Mouse (Mus musculus) testis, adult 2 months (tissue): ENCODE data around the gene Dlgap1. TPM values are rescaled to one million over a fixed set of nuclear protein-coding genes. Genes with fewer than 3 reads are reported as not detected.
A peak's percentile ranks its signal among the peaks of the same experiment; 100 is the strongest.

Experiments
- H3K27ac ChIP-seq: fragments of 200-500 bp; 2 replicates; pipeline ENCODE4 v1.5.1; 2012; ENCODE audit warnings: low read depth, low read length; ENCODE audit not compliant: control insufficient read depth, insufficient read depth
- H3K27me3 ChIP-seq: fragments of 200-500 bp; 2 replicates; pipeline ENCODE4 v1.6.1; 2012; ENCODE audit warnings: mild to moderate bottlenecking, low read length, moderate library complexity; ENCODE audit not compliant: control insufficient read depth, insufficient read depth
- H3K36me3 ChIP-seq: fragments of 200-500 bp; 2 replicates; pipeline ENCODE4 v1.6.1; 2012; ENCODE audit warnings: mild to moderate bottlenecking, low read length; ENCODE audit not compliant: control insufficient read depth, insufficient read depth
- H3K4me1 ChIP-seq: fragments of 200-500 bp; 2 replicates; pipeline ENCODE4 v1.6.1; 2012; ENCODE audit warnings: low read length; ENCODE audit not compliant: control insufficient read depth, insufficient read depth
- H3K4me3 ChIP-seq: fragments of 200-500 bp; 2 replicates; pipeline ENCODE4 v1.5.1; 2012; ENCODE audit warnings: low read depth, mild to moderate bottlenecking, low read length, moderate library complexity, mixed read lengths; ENCODE audit not compliant: control insufficient read depth
- CTCF ChIP-seq: fragments of 200-500 bp; IDR thresholded peaks from 2 replicates; pipeline ENCODE4 v1.5.1; 2012; ENCODE audit warnings: low read depth, mild to moderate bottlenecking, inconsistent platforms, low read length, moderate library complexity; ENCODE audit not compliant: control insufficient read depth, insufficient read depth, insufficient replicate concordance
- POLR2A ChIP-seq: fragments of 200-500 bp; IDR thresholded peaks from 2 replicates; pipeline ENCODE4 v1.6.1; 2012; ENCODE audit warnings: low read depth, mild to moderate bottlenecking, inconsistent platforms, low read length, moderate library complexity; ENCODE audit not compliant: control insufficient read depth
- polyA plus RNA-seq: library from polyadenylated mRNA; depleted of rRNA; stranded (reverse); fragments of >200 nt; gene quantifications from 2 replicates; pipeline ENCODE4 v1.2.3, GENCODE M21; 2012

Gene Dlgap1
- polyA plus RNA-seq, 1 experiment = 3.5 TPM

DNA sequence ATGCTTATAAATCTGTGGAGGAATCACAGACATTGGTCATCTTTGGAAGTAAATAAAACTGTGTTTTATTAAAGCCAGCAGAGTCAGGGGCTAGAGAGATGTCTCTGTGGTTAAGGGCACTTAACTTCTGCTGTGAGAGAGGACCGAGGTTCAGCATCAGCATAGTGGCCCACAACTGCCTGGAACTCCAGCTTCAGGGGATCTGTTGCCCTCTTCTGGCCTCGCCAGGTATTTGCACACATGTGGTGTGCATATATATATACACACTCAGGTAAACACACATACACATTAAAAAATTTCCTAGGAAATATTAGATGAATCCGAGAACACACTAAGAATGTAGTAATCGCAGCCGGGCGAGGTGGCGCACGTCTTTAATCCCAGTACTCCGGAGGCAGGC is 796.5 kb downstream of the Dlgap1 start:
- TF ChIP-seq POLR2A (no peak), CTCF (no peak; the same call in 1 of the 2 replicates)
- H3K27me3 ChIP-seq = no peaks in the 10 kb centered on the region; the same call in 1 of the 2 replicates
- no peak overlapping the region for H3K4me3 ChIP-seq
- no peaks in the 10 kb centered on the region for H3K4me1 ChIP-seq
- no peak overlapping the region for H3K27ac ChIP-seq
- no peaks in the 10 kb centered on the region for H3K36me3 ChIP-seq

DNA sequence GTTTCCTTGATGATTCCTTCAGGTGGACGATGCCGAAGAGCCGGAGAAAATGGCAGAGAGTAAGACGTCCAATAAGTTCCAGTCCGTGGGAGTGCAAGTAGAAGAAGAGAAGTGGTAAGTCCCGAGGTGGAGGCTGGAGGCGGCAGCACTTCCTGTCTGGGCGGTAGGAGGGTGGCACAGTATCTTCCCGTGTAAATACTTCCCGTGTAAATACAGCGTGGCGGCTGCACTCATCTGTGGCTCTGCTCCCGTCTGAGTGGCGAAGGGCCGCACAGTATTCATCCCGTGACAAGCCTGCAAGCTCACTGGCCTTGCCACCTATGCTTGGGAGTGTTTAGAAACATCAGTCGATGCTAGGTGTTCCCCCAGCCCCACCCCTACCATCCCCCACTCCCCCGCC is 797.1 kb downstream of the Dlgap1 start:
- Histone ChIP-seq H3K4me1 (no peaks in the 10 kb centered on the region), H3K36me3 (no peaks in the 10 kb centered on the region), H3K27ac (no peak overlapping the region), H3K27me3 (no peaks in the 10 kb centered on the region; the same call in 1 of the 2 replicates), H3K4me3 (peak overlapping the region; percentile 47)
- TF ChIP-seq CTCF (no peak), POLR2A (no peak)

DNA sequence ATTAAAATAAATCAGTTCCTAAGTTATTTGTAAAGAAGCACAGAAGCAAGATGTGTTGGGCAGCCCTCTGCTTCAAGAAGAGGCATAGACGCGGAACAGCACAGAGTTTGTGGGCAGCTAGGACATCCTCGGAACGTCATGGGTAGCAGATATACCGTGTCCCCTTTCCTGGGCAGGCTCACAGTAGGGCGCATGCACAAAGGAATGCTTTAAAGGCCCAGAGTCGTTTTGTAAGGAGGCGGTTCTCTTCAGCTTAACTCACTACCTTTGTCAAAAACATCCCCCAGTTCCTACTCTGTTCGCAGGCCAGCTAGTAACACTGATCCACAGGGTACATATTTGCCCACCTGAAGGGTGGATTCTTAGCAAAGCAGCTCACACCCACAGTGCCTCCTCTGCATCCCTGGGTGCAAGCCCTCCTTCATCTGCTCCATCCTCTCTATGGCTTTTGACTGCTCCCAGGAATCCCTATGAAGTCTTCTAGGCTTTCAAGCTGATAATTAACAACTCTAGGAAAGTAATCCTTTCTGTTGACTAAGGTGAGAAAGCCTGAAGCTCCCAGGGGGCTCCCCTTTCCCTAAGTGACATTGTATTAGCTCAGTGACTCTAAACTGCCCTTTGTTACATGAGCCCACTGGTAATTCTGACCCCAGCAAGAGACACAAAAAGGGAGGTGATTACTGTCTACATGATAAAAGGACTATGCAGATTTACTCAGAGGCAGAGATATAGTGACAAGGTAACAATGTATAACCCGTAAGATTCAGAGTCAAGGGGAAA is 803.4 kb downstream of the Dlgap1 start:
- H3K27ac ChIP-seq = peak overlapping the region; percentile 12; the same call in 1 of the 2 replicates
- no peaks in the 10 kb centered on the region for H3K36me3 ChIP-seq
- TF ChIP-seq POLR2A (no peak), CTCF (no peak)
- no peaks in the 10 kb centered on the region for H3K4me1 ChIP-seq
- H3K4me3 ChIP-seq = no peak overlapping the region
- H3K27me3 ChIP-seq = no peaks in the 10 kb centered on the region

DNA sequence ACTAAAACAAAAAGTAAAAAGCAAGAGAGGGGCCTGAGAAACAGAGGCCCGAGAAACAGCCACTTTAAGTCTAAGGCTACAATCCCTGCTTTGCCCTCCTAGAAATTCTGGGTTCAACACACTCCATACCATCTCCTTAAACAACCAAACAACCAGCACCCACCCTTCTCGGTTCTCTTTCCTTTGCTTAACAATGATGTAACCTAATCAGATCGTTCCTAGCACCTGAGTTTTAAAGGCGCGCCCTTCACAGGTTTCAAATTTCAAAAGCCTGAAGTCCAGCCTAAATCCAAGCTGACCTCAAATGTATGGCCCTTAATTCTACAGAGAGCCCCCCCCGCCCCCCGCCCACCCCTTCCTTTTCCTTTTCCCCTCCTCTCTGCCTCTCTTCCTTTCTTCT is 810.9 kb downstream of the Dlgap1 start:
- Histone ChIP-seq H3K36me3 (no peaks in the 10 kb centered on the region), H3K27ac (no peak overlapping the region), H3K4me1 (no peaks in the 10 kb centered on the region), H3K27me3 (no peaks in the 10 kb centered on the region), H3K4me3 (no peak overlapping the region)
- no peak for TF ChIP-seq CTCF
- no peak for TF ChIP-seq POLR2A

DNA sequence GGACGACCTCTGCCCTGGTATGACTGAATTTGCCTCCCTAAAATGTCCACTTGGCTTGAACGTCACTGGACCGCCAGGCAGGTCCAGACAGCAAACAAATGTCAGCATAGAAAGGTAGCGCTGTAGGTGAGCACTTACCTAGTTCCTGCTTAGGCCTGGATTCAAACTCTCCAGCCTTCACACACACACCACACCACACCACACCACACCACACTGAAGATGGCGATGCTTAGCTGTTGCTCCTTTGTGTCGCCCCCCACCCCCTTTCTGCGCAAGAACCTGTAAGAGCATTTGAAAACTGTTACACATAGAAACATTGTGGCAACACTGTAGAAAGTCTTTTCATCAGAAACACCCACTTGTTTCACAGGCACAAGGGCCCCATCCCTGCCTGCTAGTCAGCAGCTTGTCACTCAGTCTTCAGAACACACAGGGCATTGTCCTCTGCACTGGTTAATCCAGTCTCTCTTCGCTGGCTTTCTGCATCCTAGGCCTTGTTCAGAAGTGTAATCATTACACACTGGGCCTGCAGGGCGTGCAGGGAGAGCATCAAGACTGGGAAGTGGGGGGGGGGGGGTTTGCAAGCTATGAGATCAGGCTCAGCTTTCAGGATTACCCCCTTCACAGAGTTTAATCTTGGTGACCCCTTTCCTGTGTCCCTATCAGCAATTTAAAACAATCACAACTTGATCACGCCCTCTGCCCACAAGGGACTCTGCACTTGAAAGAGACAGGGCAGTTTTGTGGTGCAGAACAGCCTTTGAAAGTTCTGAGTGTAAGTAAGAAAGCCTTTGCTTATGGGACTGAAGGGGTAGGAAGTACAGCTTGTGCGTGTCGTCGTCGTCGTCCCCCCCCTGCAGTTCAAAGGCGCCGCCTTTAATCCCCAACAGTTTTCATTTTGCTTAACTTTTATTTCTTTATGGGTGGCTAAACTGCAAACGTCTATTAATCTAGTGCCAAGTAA is 812.1 kb downstream of the Dlgap1 start:
- H3K4me3 ChIP-seq = no peak overlapping the region
- no peaks in the 10 kb centered on the region for H3K27me3 ChIP-seq
- H3K36me3 ChIP-seq = no peaks in the 10 kb centered on the region
- H3K4me1 ChIP-seq = no peaks in the 10 kb centered on the region
- no peak for TF ChIP-seq CTCF
- TF ChIP-seq POLR2A = no peak
- H3K27ac ChIP-seq = peak overlapping the region; percentile 65

DNA sequence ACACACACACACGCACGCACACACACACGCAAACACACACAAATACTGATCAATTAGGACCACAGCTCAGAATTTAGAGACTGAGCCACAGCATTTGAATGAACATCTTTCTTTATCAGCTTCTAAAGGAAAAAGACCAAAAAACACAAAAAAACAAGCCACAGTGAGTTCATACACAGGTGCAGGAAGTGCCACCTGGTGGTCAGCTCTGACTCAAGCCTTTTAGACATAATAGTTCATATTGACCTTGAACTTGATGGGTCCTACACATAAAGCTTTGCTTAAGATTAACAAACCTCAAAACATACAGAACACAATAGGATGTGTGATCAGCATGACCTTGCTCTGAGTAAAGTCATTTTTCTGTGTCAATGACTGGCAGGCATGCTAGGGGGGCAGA is 814.4 kb downstream of the Dlgap1 start:
- no peak overlapping the region for H3K27ac ChIP-seq
- no peaks in the 10 kb centered on the region for H3K27me3 ChIP-seq
- H3K4me3 ChIP-seq = no peak overlapping the region
- no peak for TF ChIP-seq POLR2A
- no peak for TF ChIP-seq CTCF
- H3K4me1 ChIP-seq = no peaks in the 10 kb centered on the region
- H3K36me3 ChIP-seq = no peaks in the 10 kb centered on the region

DNA sequence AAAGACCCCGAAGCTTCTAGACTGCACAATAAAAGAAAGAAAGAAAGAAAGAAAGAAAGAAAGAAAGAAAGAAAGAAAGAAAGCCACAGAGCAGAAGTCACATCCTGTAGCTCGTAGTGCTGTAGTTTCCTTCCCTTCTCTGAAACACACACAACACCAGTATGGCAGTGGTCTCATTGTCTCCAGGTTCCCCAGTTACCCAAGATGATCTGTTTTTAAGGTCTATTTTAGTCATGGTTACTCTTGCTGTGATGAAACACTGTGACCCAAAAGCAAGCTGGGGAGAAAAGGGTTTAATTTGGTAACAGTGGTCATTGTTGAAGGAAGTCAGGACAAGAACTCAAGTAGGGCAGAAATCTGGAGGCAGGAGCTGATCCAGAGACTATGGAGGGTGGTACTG is 818.5 kb downstream of the Dlgap1 start:
- Histone ChIP-seq H3K27me3 (no peaks in the 10 kb centered on the region), H3K4me1 (no peaks in the 10 kb centered on the region), H3K27ac (no peak overlapping the region), H3K4me3 (no peak overlapping the region), H3K36me3 (no peaks in the 10 kb centered on the region)
- TF ChIP-seq CTCF (no peak), POLR2A (no peak)
